Mouse (Mus musculus): ENCODE data around the gene Vars2.

Vars2 gene

GRCm38 (mm10) chr17:35667334-35668065, at the start of gene Vars2:
Gene Vars2, minus strand, starts transcription at chr17:35667592.
- peak; percentile 97 for DNase-seq (ENCODE audit: low spot score)

GRCm38 (mm10) chr17:35717080-35717479, 49.7 kb upstream of the Vars2 start:
- DNase-seq (ENCODE audit: low spot score): no peak

GRCm38 (mm10) chr17:35716114-35716513, 48.7 kb upstream of the Vars2 start:
- no peak for DNase-seq (ENCODE audit: low spot score)

- DNase-seq (ENCODE audit: low spot score): no peak
Observed at GRCm38 (mm10) chr17:35710705-35711347, 43.4 kb upstream of the Vars2 start.

GRCm38 (mm10) chr17:35708611-35709010, 41.2 kb upstream of the Vars2 start:
- no peak for DNase-seq (ENCODE audit: low spot score)

- no peak for DNase-seq (ENCODE audit: low spot score)
Observed at GRCm38 (mm10) chr17:35707929-35708328, 40.5 kb upstream of the Vars2 start.

GRCm38 (mm10) chr17:35705836-35706235, 38.4 kb upstream of the Vars2 start:
- peak; percentile 80 for DNase-seq (ENCODE audit: low spot score)

- peak; percentile 66 for DNase-seq (ENCODE audit: low spot score)
Observed at GRCm38 (mm10) chr17:35704621-35705464, 37.5 kb upstream of the Vars2 start, which contains the start of gene Ddr1. Gene Ddr1, minus strand, starts transcription at chr17:35704621.

GRCm38 (mm10) chr17:35703751-35704271, 36.4 kb upstream of the Vars2 start:
- no peak for DNase-seq (ENCODE audit: low spot score)

- DNase-seq (ENCODE audit: low spot score): no peak
Observed at GRCm38 (mm10) chr17:35703065-35703464, 35.7 kb upstream of the Vars2 start.

GRCm38 (mm10) chr17:35702605-35703004, 35.2 kb upstream of the Vars2 start:
- DNase-seq (ENCODE audit: low spot score): no peak

- DNase-seq (ENCODE audit: low spot score): peak; percentile 68
Observed at GRCm38 (mm10) chr17:35701978-35702461, 34.6 kb upstream of the Vars2 start.

GRCm38 (mm10) chr17:35701203-35701977, 34.0 kb upstream of the Vars2 start:
- no peak for DNase-seq (ENCODE audit: low spot score)

- DNase-seq (ENCODE audit: low spot score): peak; percentile 93
Observed at GRCm38 (mm10) chr17:35700371-35700961, 33.1 kb upstream of the Vars2 start.

GRCm38 (mm10) chr17:35699919-35700318, 32.5 kb upstream of the Vars2 start:
- peak; percentile 84 for DNase-seq (ENCODE audit: low spot score)

- DNase-seq (ENCODE audit: low spot score): no peak
Observed at GRCm38 (mm10) chr17:35698501-35698883, 31.1 kb upstream of the Vars2 start.

GRCm38 (mm10) chr17:35697759-35698500, 30.5 kb upstream of the Vars2 start:
- DNase-seq (ENCODE audit: low spot score): peak; percentile 77

GRCm38 (mm10) chr17:35697429-35697758, 30.0 kb upstream of the Vars2 start:
- DNase-seq (ENCODE audit: low spot score): no peak

GRCm38 (mm10) chr17:35696691-35697090, 29.3 kb upstream of the Vars2 start:
- no peak for DNase-seq (ENCODE audit: low spot score)

- peak; percentile 85 for DNase-seq (ENCODE audit: low spot score)
Observed at GRCm38 (mm10) chr17:35695289-35695688, 27.9 kb upstream of the Vars2 start.
